Mouse (Mus musculus): ENCODE data around the gene Cypt15. TPM values are rescaled to one million over a fixed set of nuclear protein-coding genes. Genes with fewer than 3 reads are reported as not detected.
"Not testable (repeated sequence)": the region's sequence is repeated elsewhere in the genome, so short reads cannot be mapped to it uniquely, and the experiment has no call there.

Cypt15 gene
- total RNA-seq (2021) = not detected
- long read RNA-seq, experiment 1 = 0 reads
- long read RNA-seq, experiment 2 = 0 reads

DNA sequence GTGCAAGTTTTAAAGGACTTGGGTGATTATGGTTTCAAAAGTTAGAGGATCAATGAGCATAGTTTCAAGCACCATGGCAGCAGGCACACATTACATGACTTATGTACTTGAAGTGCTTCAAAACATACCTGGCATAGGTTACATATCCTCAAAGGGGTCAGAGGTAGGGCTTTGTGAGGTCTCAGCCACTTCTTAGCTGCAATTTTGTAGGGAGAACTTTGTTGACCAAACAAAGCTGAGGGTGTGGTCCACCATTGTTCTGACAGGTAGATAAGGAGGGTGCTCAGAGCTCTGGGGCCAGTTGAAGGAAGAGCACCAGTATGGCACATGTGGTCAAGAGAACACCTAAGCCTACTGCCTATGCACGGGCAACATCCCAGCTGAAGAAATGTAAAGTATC lies at the start of gene Cypt15:
TSS of gene Cypt15 (plus strand) at position 301 of the 400 bp plus-strand sequence.
- DNase-seq = not testable (repeated sequence)

GRCm38 (mm10) chrX:39370932-39371331 lies 24.9 kb downstream of the Cypt15 start:
- intact Hi-C loops (cut with DNase I; ENCODE audit: low total_unique reads) = loop anchor here (10.0 kb wide), 1 partner anchor 464 kb away; no protein-coding TSS in a partner anchor
- DNase-seq = no peak

More for the DNA sequence above, at the start of gene Cypt15:
- intact Hi-C loops (cut with DNase I; ENCODE audit: low total_unique reads) = not testable (repeated sequence)

- intact Hi-C loops (cut with DNase I; ENCODE audit: low total_unique reads) = loop anchor here (10.0 kb wide), 1 partner anchor 456 kb away; no protein-coding TSS in a partner anchor
- no peak for DNase-seq
Observed at GRCm38 (mm10) chrX:39378830-39379229, 32.8 kb downstream of the Cypt15 start.

DNA sequence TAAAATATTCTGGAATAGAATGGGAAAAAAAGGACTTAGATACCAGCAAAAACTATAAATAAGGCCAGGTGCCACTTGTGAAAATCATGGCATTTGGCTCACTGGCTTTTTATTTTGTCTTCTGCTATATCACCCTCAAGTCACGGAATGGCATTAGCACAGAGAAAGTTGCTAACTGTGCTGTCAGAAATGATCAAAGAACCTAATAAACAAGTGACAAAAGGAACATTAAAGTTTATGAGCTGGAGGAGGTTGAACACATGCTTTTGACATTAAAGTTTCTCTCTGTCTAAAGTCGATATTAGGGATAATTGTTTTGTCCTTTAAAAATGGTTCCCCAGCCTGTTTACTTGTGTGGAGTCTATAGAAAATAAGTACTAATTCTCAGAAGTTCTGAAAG lies 37.7 kb downstream of the Cypt15 start:
- intact Hi-C loops (cut with DNase I; ENCODE audit: low total_unique reads) = no loop called here

More for the DNA sequence above, 37.7 kb downstream of the Cypt15 start:
- DNase-seq = no peak
